Mouse (Mus musculus) hindbrain, embryonic 13.5 days (tissue): Measurements from ENCODE around the gene Zfp628. TPM values are rescaled to one million over a fixed set of nuclear protein-coding genes. Genes with fewer than 3 reads are reported as not detected.

Experiments
- ATAC-seq: fragments of 200-750 bp; cut with Nextera tagmentation; 2 replicates; pipeline ENCODE4 v1.8.0; 2017; ENCODE audit warnings: moderate TSS enrichment; ENCODE audit not compliant: low FRiP score
- H3K27ac ChIP-seq: fragments of 300-500 bp; sonication (generic); 2 replicates; pipeline ENCODE4 v1.5.1; 2015; ENCODE audit warnings: inconsistent platforms, mild to moderate bottlenecking, moderate library complexity
- H3K27me3 ChIP-seq: fragments of 300-500 bp; sonication (generic); 2 replicates; pipeline ENCODE4 v1.6.1; 2015; ENCODE audit warnings: mild to moderate bottlenecking, inconsistent platforms
- H3K36me3 ChIP-seq: fragments of 300-500 bp; sonication (generic); 2 replicates; pipeline ENCODE4 v1.6.1; 2015; ENCODE audit warnings: mild to moderate bottlenecking, inconsistent platforms
- H3K4me1 ChIP-seq: fragments of 300-500 bp; sonication (generic); replicated peaks from 2 replicates; pipeline ENCODE4 v1.6.1; 2015; ENCODE audit warnings: inconsistent platforms
- H3K4me2 ChIP-seq: fragments of 300-500 bp; sonication (generic); 2 replicates; pipeline ENCODE4 v1.6.1; 2015; ENCODE audit warnings: inconsistent platforms, mild to moderate bottlenecking, moderate library complexity
- H3K4me3 ChIP-seq: fragments of 300-500 bp; sonication (generic); 2 replicates; pipeline ENCODE4 v1.5.1; 2015; ENCODE audit warnings: mild to moderate bottlenecking, inconsistent platforms
- H3K9ac ChIP-seq: fragments of 300-500 bp; sonication (generic); 2 replicates; pipeline ENCODE4 v1.6.1; 2015; ENCODE audit warnings: mild to moderate bottlenecking, inconsistent platforms
- H3K9me3 ChIP-seq: fragments of 300-500 bp; sonication (generic); 2 replicates; pipeline ENCODE4 v1.6.1; 2016; ENCODE audit warnings: inconsistent platforms
- WGBS: fragments of 180-500 bp; shearing (Covaris S2); methylation state at CpG from one replicate; pipeline ENCODE4 v1.1.7; 2015; 5-methylcytosine and 5-hydroxymethylcytosine counted together
- polyA plus RNA-seq: library from polyadenylated mRNA; unstranded; fragments of >200 nt; fragmentation: Nextera tagmentation; extraction: Ambion mirVana; gene quantifications from 2 replicates; pipeline ENCODE4 v1.2.1, GENCODE M21; 2015

Zfp628 gene
- polyA plus RNA-seq, 1 experiment from 2014 or later = 4.9 TPM

GRCm38 (mm10) chr7:4928323-4928722 is 13.3 kb downstream of the Zfp628 start:
- no peak for ATAC-seq
- Histone ChIP-seq H3K4me1 (peaks cover 48% of the 10 kb centered on the region), H3K9me3 (no peaks in the 10 kb centered on the region), H3K9ac (peak overlapping the region; percentile 43), H3K27ac (no peak overlapping the region), H3K4me2 (no peak overlapping the region), H3K27me3 (no peaks in the 10 kb centered on the region), H3K4me3 (no peak overlapping the region), H3K36me3 (no peaks in the 10 kb centered on the region)
- 77% methylated on average over 17 of the region's 17 CpGs for WGBS

- H3K4me2 ChIP-seq = no peak overlapping the region
- H3K27me3 ChIP-seq = no peaks in the 10 kb centered on the region
- peaks cover 3% of the 10 kb centered on the region; the same call in 1 of the 2 replicates for H3K4me1 ChIP-seq
- 0 out of 2 replicates have a peak, but pooled peaks cover 3% of the 10 kb centered on the region for H3K9me3 ChIP-seq
- no peak overlapping the region for H3K27ac ChIP-seq
- H3K9ac ChIP-seq = no peak overlapping the region
- no peak for ATAC-seq
- WGBS = 61% methylated on average over 12 of the region's 12 CpGs
- no peak overlapping the region for H3K4me3 ChIP-seq
- no peaks in the 10 kb centered on the region for H3K36me3 ChIP-seq
These were observed 18.1 kb downstream of the Zfp628 start for GRCm38 (mm10) chr7:4933103-4933502.

GRCm38 (mm10) chr7:4934160-4934914 is 19.3 kb downstream of the Zfp628 start:
- WGBS = 82% methylated on average over 4 of the region's 4 CpGs
- Histone ChIP-seq H3K27ac (no peak overlapping the region), H3K4me1 (no peaks in the 10 kb centered on the region), H3K4me2 (no peak overlapping the region), H3K36me3 (no peaks in the 10 kb centered on the region), H3K9me3 (0 out of 2 replicates have a peak, but pooled peaks cover 3% of the 10 kb centered on the region), H3K9ac (no peak overlapping the region), H3K27me3 (no peaks in the 10 kb centered on the region), H3K4me3 (no peak overlapping the region)
- ATAC-seq = no peak

- Histone ChIP-seq H3K27me3 (no peaks in the 10 kb centered on the region), H3K27ac (no peak overlapping the region), H3K4me3 (no peak overlapping the region), H3K4me2 (no peak overlapping the region), H3K9me3 (0 out of 2 replicates have a peak, but pooled peaks cover 3% of the 10 kb centered on the region), H3K36me3 (no peaks in the 10 kb centered on the region), H3K9ac (peak overlapping the region; percentile 24; the same call in 1 of the 2 replicates), H3K4me1 (no peaks in the 10 kb centered on the region)
- 74% methylated on average over 10 of the region's 10 CpGs for WGBS
- ATAC-seq = no peak
These were observed 21.8 kb downstream of the Zfp628 start for GRCm38 (mm10) chr7:4936832-4937231.

- H3K4me3 ChIP-seq = no peak overlapping the region
- no peaks in the 10 kb centered on the region for H3K36me3 ChIP-seq
- H3K9me3 ChIP-seq = 0 out of 2 replicates have a peak, but pooled peaks cover 3% of the 10 kb centered on the region
- ATAC-seq = no peak
- no peak overlapping the region for H3K9ac ChIP-seq
- H3K4me2 ChIP-seq = no peak overlapping the region
- no peak overlapping the region for H3K27ac ChIP-seq
- H3K27me3 ChIP-seq = 0 out of 2 replicates have a peak, but pooled peaks cover 1% of the 10 kb centered on the region
- no peaks in the 10 kb centered on the region for H3K4me1 ChIP-seq
- 82% methylated on average over 10 of the region's 11 CpGs for WGBS
These were observed 22.4 kb downstream of the Zfp628 start for GRCm38 (mm10) chr7:4937392-4937791.

GRCm38 (mm10) chr7:4938456-4938855 is 23.4 kb downstream of the Zfp628 start:
- 26% methylated on average over 2 of the region's 2 CpGs for WGBS
- Histone ChIP-seq H3K27ac (no peak overlapping the region), H3K4me2 (no peak overlapping the region)

GRCm38 (mm10) chr7:4940068-4940479 is 25.1 kb downstream of the Zfp628 start:
- Histone ChIP-seq H3K27ac (no peak overlapping the region), H3K27me3 (0 out of 2 replicates have a peak, but pooled peaks cover 6% of the 10 kb centered on the region), H3K4me3 (no peak overlapping the region), H3K9me3 (no peaks in the 10 kb centered on the region), H3K9ac (no peak overlapping the region), H3K4me1 (0 out of 2 replicates have a peak, but pooled peaks cover 5% of the 10 kb centered on the region), H3K36me3 (no peaks in the 10 kb centered on the region), H3K4me2 (no peak overlapping the region)
- 23% methylated on average over 9 of the region's 9 CpGs for WGBS
- ATAC-seq = no peak

More at GRCm38 (mm10) chr7:4938456-4938855, 23.4 kb downstream of the Zfp628 start:
- 0 out of 2 replicates have a peak, but pooled peaks cover 6% of the 10 kb centered on the region for H3K27me3 ChIP-seq
- no peak overlapping the region for H3K4me3 ChIP-seq
- H3K9me3 ChIP-seq = 0 out of 2 replicates have a peak, but pooled peaks cover 3% of the 10 kb centered on the region
- no peak for ATAC-seq
- no peaks in the 10 kb centered on the region for H3K36me3 ChIP-seq
- 0 out of 2 replicates have a peak, but pooled peaks cover 2% of the 10 kb centered on the region for H3K4me1 ChIP-seq
- no peak overlapping the region for H3K9ac ChIP-seq

- ATAC-seq = no peak
- 0 out of 2 replicates have a peak, but pooled peaks cover 5% of the 10 kb centered on the region for H3K4me1 ChIP-seq
- 0 out of 2 replicates have a peak, but pooled peaks cover 6% of the 10 kb centered on the region for H3K27me3 ChIP-seq
- no peak overlapping the region for H3K4me2 ChIP-seq
- H3K27ac ChIP-seq = no peak overlapping the region
- no peak overlapping the region for H3K9ac ChIP-seq
- H3K9me3 ChIP-seq = no peaks in the 10 kb centered on the region
- no peak overlapping the region for H3K4me3 ChIP-seq
- H3K36me3 ChIP-seq = no peaks in the 10 kb centered on the region
- 60% methylated on average over 5 of the region's 5 CpGs for WGBS
These were observed 27.7 kb downstream of the Zfp628 start for GRCm38 (mm10) chr7:4942673-4943072.

- H3K27ac ChIP-seq = no peak overlapping the region
- 0 out of 2 replicates have a peak, but pooled peaks cover 5% of the 10 kb centered on the region for H3K4me1 ChIP-seq
- 0 out of 2 replicates have a peak, but pooled peaks cover 6% of the 10 kb centered on the region for H3K27me3 ChIP-seq
- ATAC-seq = peak; percentile 57; the same call in 1 of the 2 replicates
- no peaks in the 10 kb centered on the region for H3K36me3 ChIP-seq
- H3K4me2 ChIP-seq = peak overlapping the region; percentile 49
- WGBS = 16% methylated on average over 15 of the region's 15 CpGs
- H3K4me3 ChIP-seq = peak overlapping the region; percentile 30
- no peaks in the 10 kb centered on the region for H3K9me3 ChIP-seq
- 0 out of 2 replicates have a peak overlapping the region, but pooled peaks have one; percentile 5 for H3K9ac ChIP-seq
These were observed 28.3 kb downstream of the Zfp628 start for GRCm38 (mm10) chr7:4943223-4943815.

- Histone ChIP-seq H3K4me3 (no peak overlapping the region), H3K27me3 (no peaks in the 10 kb centered on the region), H3K4me2 (no peak overlapping the region), H3K4me1 (0 out of 2 replicates have a peak, but pooled peaks cover 5% of the 10 kb centered on the region), H3K9ac (no peak overlapping the region), H3K36me3 (no peaks in the 10 kb centered on the region), H3K9me3 (no peaks in the 10 kb centered on the region), H3K27ac (no peak overlapping the region)
- WGBS = 72% methylated on average over 2 of the region's 2 CpGs
- no peak for ATAC-seq
These were observed 32.8 kb downstream of the Zfp628 start for GRCm38 (mm10) chr7:4947855-4948254.

- Histone ChIP-seq H3K36me3 (no peaks in the 10 kb centered on the region), H3K9me3 (no peaks in the 10 kb centered on the region)
- 73% methylated on average over 6 of the region's 6 CpGs for WGBS
These were observed 33.4 kb downstream of the Zfp628 start for GRCm38 (mm10) chr7:4948386-4948785.

More at GRCm38 (mm10) chr7:4948386-4948785, 33.4 kb downstream of the Zfp628 start:
- H3K4me2 ChIP-seq = no peak overlapping the region
- H3K27ac ChIP-seq = no peak overlapping the region
- H3K4me1 ChIP-seq = 0 out of 2 replicates have a peak, but pooled peaks cover 4% of the 10 kb centered on the region
- no peak overlapping the region for H3K4me3 ChIP-seq
- ATAC-seq = no peak
- no peak overlapping the region for H3K9ac ChIP-seq
- no peaks in the 10 kb centered on the region for H3K27me3 ChIP-seq
